Mouse (Mus musculus) kidney, embryonic 15.5 days (tissue): ENCODE data around the gene Nav2. TPM values are rescaled to one million over a fixed set of nuclear protein-coding genes. Genes with fewer than 3 reads are reported as not detected.

ENCODE experiments used
- ATAC-seq: fragments of 200-750 bp; cut with Nextera tagmentation; replicated peaks from 2 replicates; pipeline ENCODE4 v1.8.0; 2017; ENCODE audit warnings: moderate TSS enrichment; ENCODE audit not compliant: low FRiP score
- H3K27ac ChIP-seq: fragments of 300-500 bp; sonication (generic); 2 replicates; pipeline ENCODE4 v1.5.1; 2015; ENCODE audit warnings: mild to moderate bottlenecking, inconsistent platforms
- H3K27me3 ChIP-seq: fragments of 300-500 bp; sonication (generic); 2 replicates; pipeline ENCODE4 v1.6.1; 2015; ENCODE audit warnings: inconsistent platforms
- H3K36me3 ChIP-seq: fragments of 300-500 bp; sonication (generic); 2 replicates; pipeline ENCODE4 v1.6.1; 2015; ENCODE audit warnings: inconsistent platforms
- H3K4me1 ChIP-seq: fragments of 300-500 bp; sonication (generic); 2 replicates; pipeline ENCODE4 v1.6.1; 2015; ENCODE audit warnings: inconsistent platforms
- H3K4me2 ChIP-seq: fragments of 300-500 bp; sonication (generic); 2 replicates; pipeline ENCODE4 v1.6.1; 2015; ENCODE audit warnings: moderate library complexity, mild to moderate bottlenecking, inconsistent platforms
- H3K4me3 ChIP-seq: fragments of 300-500 bp; sonication (generic); replicated peaks from 2 replicates; pipeline ENCODE4 v1.5.1; 2015; ENCODE audit warnings: mild to moderate bottlenecking, inconsistent platforms
- H3K9ac ChIP-seq: fragments of 300-500 bp; sonication (generic); 2 replicates; pipeline ENCODE4 v1.6.1; 2015; ENCODE audit warnings: mild to moderate bottlenecking, inconsistent platforms
- H3K9me3 ChIP-seq: fragments of 300-500 bp; sonication (generic); replicated peaks from 2 replicates; pipeline ENCODE4 v1.6.1; 2016; ENCODE audit warnings: inconsistent platforms
- WGBS: fragments of 180-500 bp; shearing (Covaris S2); methylation state at CpG from one replicate; pipeline ENCODE4 v1.1.7; 2015; ENCODE audit warnings: mixed read lengths; 5-methylcytosine and 5-hydroxymethylcytosine counted together
- polyA plus RNA-seq: library from polyadenylated mRNA; unstranded; fragments of >200 nt; fragmentation: Nextera tagmentation; extraction: Ambion mirVana; gene quantifications from 2 replicates; pipeline ENCODE4 v1.2.1, GENCODE M21; 2015

Gene Nav2
- polyA plus RNA-seq, 1 experiment from 2014 or later = 28.8 TPM

GRCm38 (mm10) chr7:49553236-49553981 lies 644.9 kb downstream of the Nav2 start:
- Histone ChIP-seq H3K27ac (peak overlapping the region; percentile 66), H3K9me3 (no peaks in the 10 kb centered on the region), H3K4me1 (peaks cover 27% of the 10 kb centered on the region), H3K4me3 (no peak overlapping the region), H3K36me3 (peaks cover 89% of the 10 kb centered on the region), H3K27me3 (no peaks in the 10 kb centered on the region), H3K4me2 (no peak overlapping the region), H3K9ac (no peak overlapping the region)
- peak; percentile 41 for ATAC-seq
- WGBS = 22% methylated on average over 11 of the region's 11 CpGs

DNA sequence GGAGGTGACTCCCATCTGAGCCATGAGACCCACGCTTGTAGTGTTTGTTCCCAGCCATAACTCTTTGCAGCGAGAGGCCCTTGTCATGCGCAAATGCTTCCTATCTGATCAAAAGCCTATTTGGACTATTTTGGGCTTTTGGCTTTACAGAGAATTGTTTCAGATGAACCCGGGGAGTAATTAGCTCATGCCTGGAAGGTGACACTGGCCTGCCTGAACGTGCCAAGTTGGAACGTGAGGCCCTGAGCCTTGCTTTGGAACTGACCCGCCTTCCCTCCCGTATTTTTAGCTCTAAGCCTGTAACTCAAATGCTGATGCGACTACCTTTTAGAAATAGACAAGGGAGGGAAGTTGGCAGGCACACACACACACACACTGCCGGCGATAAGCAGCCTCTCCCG lies 649.7 kb downstream of the Nav2 start:
- Histone ChIP-seq H3K27me3 (no peaks in the 10 kb centered on the region), H3K36me3 (peaks cover 86% of the 10 kb centered on the region), H3K27ac (peak overlapping the region; percentile 52), H3K9me3 (no peaks in the 10 kb centered on the region), H3K9ac (no peak overlapping the region), H3K4me1 (peaks cover 38% of the 10 kb centered on the region), H3K4me3 (no peak overlapping the region), H3K4me2 (no peak overlapping the region)
- no peak for ATAC-seq
- 77% methylated on average over 12 of the region's 12 CpGs for WGBS

GRCm38 (mm10) chr7:49558895-49559294 lies 650.4 kb downstream of the Nav2 start:
- no peaks in the 10 kb centered on the region for H3K9me3 ChIP-seq
- peaks cover 32% of the 10 kb centered on the region for H3K4me1 ChIP-seq
- peaks cover 86% of the 10 kb centered on the region for H3K36me3 ChIP-seq

GRCm38 (mm10) chr7:49560012-49560411 lies 651.5 kb downstream of the Nav2 start:
- Histone ChIP-seq H3K4me3 (no peak overlapping the region), H3K4me1 (peaks cover 27% of the 10 kb centered on the region), H3K36me3 (peaks cover 88% of the 10 kb centered on the region), H3K27ac (peak overlapping the region; percentile 52; the same call in 1 of the 2 replicates), H3K4me2 (no peak overlapping the region), H3K9ac (no peak overlapping the region), H3K27me3 (no peaks in the 10 kb centered on the region), H3K9me3 (no peaks in the 10 kb centered on the region)
- ATAC-seq = no peak
- WGBS = 49% methylated on average over 4 of the region's 4 CpGs

More at GRCm38 (mm10) chr7:49558895-49559294, 650.4 kb downstream of the Nav2 start:
- peak overlapping the region; percentile 52 for H3K27ac ChIP-seq
- no peak overlapping the region for H3K4me2 ChIP-seq
- no peak overlapping the region for H3K9ac ChIP-seq
- ATAC-seq = no peak
- 69% methylated on average over 5 of the region's 5 CpGs for WGBS
- H3K27me3 ChIP-seq = no peaks in the 10 kb centered on the region
- H3K4me3 ChIP-seq = no peak overlapping the region

DNA sequence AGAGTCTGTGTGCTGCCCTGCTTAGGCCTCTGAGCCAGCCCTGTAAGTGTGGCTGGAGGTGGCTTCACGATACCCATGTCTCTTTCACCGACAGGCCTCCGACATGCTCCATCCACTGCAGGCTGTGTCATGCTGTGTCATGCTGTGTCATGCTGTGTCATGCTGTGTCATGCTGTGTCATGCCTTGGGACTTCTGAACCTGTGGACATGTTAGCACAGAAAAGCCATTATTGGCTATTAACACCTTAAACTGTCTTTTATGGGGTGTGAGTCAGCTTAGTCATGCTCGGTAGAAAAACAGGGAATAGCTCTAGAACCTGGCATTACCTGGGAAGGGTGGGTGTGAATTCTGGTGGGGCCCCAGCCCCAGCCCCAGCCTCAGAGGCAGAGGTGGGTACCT lies 653.9 kb downstream of the Nav2 start:
- ATAC-seq = no peak
- 80% methylated on average over 4 of the region's 4 CpGs for WGBS
- Histone ChIP-seq H3K4me1 (peaks cover 35% of the 10 kb centered on the region), H3K9ac (no peak overlapping the region), H3K27me3 (no peaks in the 10 kb centered on the region), H3K9me3 (no peaks in the 10 kb centered on the region), H3K36me3 (peaks cover 92% of the 10 kb centered on the region), H3K4me2 (no peak overlapping the region), H3K27ac (no peak overlapping the region), H3K4me3 (no peak overlapping the region)

GRCm38 (mm10) chr7:49562851-49563250 lies 654.3 kb downstream of the Nav2 start:
- no peak overlapping the region for H3K9ac ChIP-seq
- no peaks in the 10 kb centered on the region for H3K9me3 ChIP-seq
- peaks cover 92% of the 10 kb centered on the region for H3K36me3 ChIP-seq
- peaks cover 40% of the 10 kb centered on the region for H3K4me1 ChIP-seq
- H3K4me3 ChIP-seq = no peak overlapping the region
- no peaks in the 10 kb centered on the region for H3K27me3 ChIP-seq
- H3K4me2 ChIP-seq = no peak overlapping the region
- 85% methylated on average over 8 of the region's 8 CpGs for WGBS
- no peak for ATAC-seq
- H3K27ac ChIP-seq = no peak overlapping the region

DNA sequence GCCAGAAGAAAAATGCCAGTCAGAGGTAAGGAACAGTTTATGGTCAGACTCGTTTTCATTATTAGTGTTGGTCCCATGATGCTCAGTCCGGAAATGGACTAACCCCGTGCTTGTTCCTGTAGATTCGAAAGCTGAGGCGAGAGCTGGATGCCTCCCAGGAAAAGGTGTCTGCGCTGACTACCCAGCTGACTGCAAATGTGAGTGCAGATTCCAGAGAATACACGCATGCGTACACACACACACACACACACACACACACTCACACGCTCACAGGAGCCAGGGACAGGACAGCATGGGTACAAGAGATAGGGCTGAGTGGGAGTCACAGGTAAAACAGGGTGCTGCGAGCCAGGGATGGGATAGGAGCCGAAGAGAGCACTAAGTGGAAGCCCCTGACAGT lies 656.6 kb downstream of the Nav2 start:
- H3K4me1 ChIP-seq = peaks cover 26% of the 10 kb centered on the region
- H3K4me3 ChIP-seq = no peak overlapping the region
- no peaks in the 10 kb centered on the region for H3K9me3 ChIP-seq
- H3K4me2 ChIP-seq = no peak overlapping the region
- no peak overlapping the region for H3K27ac ChIP-seq
- WGBS = 90% methylated on average over 11 of the region's 11 CpGs
- no peaks in the 10 kb centered on the region for H3K27me3 ChIP-seq
- no peak for ATAC-seq
- peaks cover 92% of the 10 kb centered on the region for H3K36me3 ChIP-seq
- H3K9ac ChIP-seq = no peak overlapping the region

DNA sequence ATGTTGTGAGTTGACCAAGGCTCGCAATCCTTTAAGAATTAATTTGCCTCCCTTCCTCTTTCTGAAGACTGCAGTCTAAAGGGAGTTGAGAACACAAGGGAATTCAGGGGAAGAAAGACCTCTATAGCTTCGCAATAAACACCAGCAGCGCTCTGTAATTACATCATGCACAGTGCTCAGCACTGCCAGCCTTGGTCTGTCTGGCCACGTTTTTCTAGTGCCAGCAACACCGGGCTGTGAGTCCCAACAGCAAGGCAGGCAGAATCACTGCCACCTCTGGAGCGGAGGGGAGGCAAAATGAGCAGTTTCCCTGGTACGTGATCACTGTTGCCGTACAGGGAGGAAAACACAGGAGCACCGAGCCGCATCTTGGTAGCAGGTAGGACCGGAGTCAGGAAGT lies 657.3 kb downstream of the Nav2 start:
- no peak overlapping the region for H3K9ac ChIP-seq
- no peaks in the 10 kb centered on the region for H3K27me3 ChIP-seq
- peaks cover 25% of the 10 kb centered on the region for H3K4me1 ChIP-seq
- no peak overlapping the region for H3K4me3 ChIP-seq
- peaks cover 90% of the 10 kb centered on the region for H3K36me3 ChIP-seq
- WGBS = 62% methylated on average over 11 of the region's 11 CpGs
- no peak for ATAC-seq
- H3K4me2 ChIP-seq = no peak overlapping the region
- peak overlapping the region; percentile 84 for H3K27ac ChIP-seq
- H3K9me3 ChIP-seq = no peaks in the 10 kb centered on the region

GRCm38 (mm10) chr7:49567346-49568034 lies 659.0 kb downstream of the Nav2 start:
- peak overlapping the region; percentile 84 for H3K27ac ChIP-seq
- peaks cover 25% of the 10 kb centered on the region for H3K4me1 ChIP-seq
- no peaks in the 10 kb centered on the region for H3K27me3 ChIP-seq
- H3K9ac ChIP-seq = no peak overlapping the region
- no peak overlapping the region for H3K4me3 ChIP-seq
- H3K36me3 ChIP-seq = peaks cover 95% of the 10 kb centered on the region
- no peaks in the 10 kb centered on the region for H3K9me3 ChIP-seq
- WGBS = 21% methylated on average over 13 of the region's 13 CpGs
- ATAC-seq = peak; percentile 80
- 0 out of 2 replicates have a peak overlapping the region, but pooled peaks have one; percentile 3 for H3K4me2 ChIP-seq

DNA sequence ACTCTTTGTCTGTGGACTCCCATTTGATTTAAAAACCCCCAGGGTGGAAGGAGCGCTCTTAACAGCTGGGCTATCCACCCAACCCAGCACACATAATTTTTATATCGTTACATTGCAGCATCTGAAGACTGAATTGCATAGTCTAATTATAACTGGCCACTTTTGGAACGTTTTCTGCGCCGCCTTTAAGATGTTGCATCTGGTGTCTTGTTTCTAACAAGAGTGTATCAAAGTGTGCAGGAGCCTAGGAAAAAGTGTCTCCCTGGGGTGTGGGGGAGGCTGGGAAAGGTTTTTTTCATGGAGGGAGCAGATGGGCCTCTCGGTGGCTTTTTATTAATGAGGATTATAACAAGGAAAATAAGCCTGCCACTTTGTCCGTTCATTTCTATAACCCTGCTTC lies 661.1 kb downstream of the Nav2 start:
- Histone ChIP-seq H3K36me3 (peaks cover 93% of the 10 kb centered on the region), H3K27me3 (no peaks in the 10 kb centered on the region), H3K27ac (no peak overlapping the region), H3K4me3 (no peak overlapping the region), H3K9me3 (no peaks in the 10 kb centered on the region), H3K4me1 (peaks cover 25% of the 10 kb centered on the region), H3K4me2 (no peak overlapping the region), H3K9ac (no peak overlapping the region)
- ATAC-seq = no peak
- WGBS = 81% methylated on average over 7 of the region's 7 CpGs

- H3K4me3 ChIP-seq = no peak overlapping the region
- H3K9me3 ChIP-seq = no peaks in the 10 kb centered on the region
- peaks cover 15% of the 10 kb centered on the region for H3K4me1 ChIP-seq
- H3K27ac ChIP-seq = no peak overlapping the region
- no peak overlapping the region for H3K9ac ChIP-seq
- no peak overlapping the region for H3K4me2 ChIP-seq
- H3K36me3 ChIP-seq = peaks cover 93% of the 10 kb centered on the region
- ATAC-seq = no peak
- 95% methylated on average over 2 of the region's 2 CpGs for WGBS
- H3K27me3 ChIP-seq = no peaks in the 10 kb centered on the region
Measured at GRCm38 (mm10) chr7:49571606-49572005, 663.1 kb downstream of the Nav2 start.

- 96% methylated on average over 9 of the region's 9 CpGs for WGBS
- ATAC-seq = no peak
- peaks cover 97% of the 10 kb centered on the region for H3K36me3 ChIP-seq
Measured at GRCm38 (mm10) chr7:49575226-49575625, 666.7 kb downstream of the Nav2 start.

More at GRCm38 (mm10) chr7:49575226-49575625, 666.7 kb downstream of the Nav2 start:
- Histone ChIP-seq H3K9ac (no peak overlapping the region), H3K27ac (no peak overlapping the region), H3K4me1 (no peaks in the 10 kb centered on the region), H3K9me3 (no peaks in the 10 kb centered on the region), H3K4me3 (no peak overlapping the region), H3K4me2 (no peak overlapping the region), H3K27me3 (no peaks in the 10 kb centered on the region)
